Mouse (Mus musculus) heart, postnatal 14 days (tissue): ENCODE results near the gene Pak1. TPM values are rescaled to one million over a fixed set of nuclear protein-coding genes. Genes with fewer than 3 reads are reported as not detected.
"Not testable (repeated sequence)": the region's sequence is repeated elsewhere in the genome, so short reads cannot be mapped to it uniquely, and the experiment has no call there.

Experiments
- DNase-seq, 2 experiments: peaks; one replicate each; pipeline ENCODE4 v3.0.0; 2021 to 2022
- intact Hi-C: fragments of 180-260 bp; cut with DNase I; formaldehyde crosslinking; loops from one replicate; pipeline ENCODE4 v1.15.1; 2025
- total RNA-seq, 2 experiments: library from RNA; stranded (reverse); gene quantifications; 2 replicates each; pipeline ENCODE4 v1.2.3; 2021

Pak1 gene
- total RNA-seq, 2 experiments from 2014 or later: 1.5 to 2.0 TPM

- intact Hi-C loops: no loop called here
- no peak for DNase-seq
Measured at GRCm38 (mm10) chr7:97844419-97844818, 56.1 kb downstream of the Pak1 start.

GRCm38 (mm10) chr7:97845546-97845945 lies 57.2 kb downstream of the Pak1 start:
- DNase-seq: no peak
- intact Hi-C loops: loop anchor here (5.0 kb wide), 1 partner anchor 98 kb away; no protein-coding TSS in a partner anchor

- intact Hi-C loops: loop anchor here (5.0 kb wide), 1 partner anchor 99 kb away; no protein-coding TSS in a partner anchor
- DNase-seq: no peak
Measured at GRCm38 (mm10) chr7:97846539-97846938, 58.2 kb downstream of the Pak1 start.

GRCm38 (mm10) chr7:97849557-97849956 lies 61.2 kb downstream of the Pak1 start:
- intact Hi-C loops: loop anchor here (5.0 kb wide), 1 partner anchor 102 kb away; no protein-coding TSS in a partner anchor
- not testable (repeated sequence) for DNase-seq

GRCm38 (mm10) chr7:97850331-97850730 lies 62.0 kb downstream of the Pak1 start:
- intact Hi-C loops: no loop called here
- no peak for DNase-seq

GRCm38 (mm10) chr7:97863512-97863911 lies 75.2 kb downstream of the Pak1 start:
- no peak for DNase-seq
- intact Hi-C loops: no loop called here

GRCm38 (mm10) chr7:97864531-97864930 lies 76.2 kb downstream of the Pak1 start:
- intact Hi-C loops: no loop called here
- no peak for DNase-seq

GRCm38 (mm10) chr7:97867866-97868265 lies 79.5 kb downstream of the Pak1 start:
- no peak for DNase-seq
- intact Hi-C loops: no loop called here

GRCm38 (mm10) chr7:97868766-97869165 lies 80.4 kb downstream of the Pak1 start:
- intact Hi-C loops: no loop called here

GRCm38 (mm10) chr7:97872396-97872795 lies 84.1 kb downstream of the Pak1 start:
- intact Hi-C loops: no loop called here
- DNase-seq: no peak

More at GRCm38 (mm10) chr7:97868766-97869165, 80.4 kb downstream of the Pak1 start:
- no peak for DNase-seq

GRCm38 (mm10) chr7:97873317-97873716 lies 85.0 kb downstream of the Pak1 start:
- intact Hi-C loops: no loop called here

GRCm38 (mm10) chr7:97877846-97878538 lies 89.7 kb downstream of the Pak1 start:
- intact Hi-C loops: no loop called here
- no peak for DNase-seq

More at GRCm38 (mm10) chr7:97873317-97873716, 85.0 kb downstream of the Pak1 start:
- no peak for DNase-seq

GRCm38 (mm10) chr7:97911646-97912045 lies 123.3 kb downstream of the Pak1 start:
- intact Hi-C loops: no loop called here
- DNase-seq: no peak

- intact Hi-C loops: no loop called here
- no peak for DNase-seq
Measured at GRCm38 (mm10) chr7:97914833-97915516, 126.6 kb downstream of the Pak1 start.

GRCm38 (mm10) chr7:97919742-97920141 lies 131.4 kb downstream of the Pak1 start, which contains the start of gene Gdpd4:
Gene Gdpd4 (plus strand): TSS chr7:97919955.
- intact Hi-C loops: no loop called here

GRCm38 (mm10) chr7:97925819-97926218 lies 137.5 kb downstream of the Pak1 start:
- intact Hi-C loops: no loop called here
- DNase-seq: no peak

More at GRCm38 (mm10) chr7:97919742-97920141, 131.4 kb downstream of the Pak1 start, which contains the start of gene Gdpd4:
- no peak for DNase-seq

- DNase-seq: no peak
- intact Hi-C loops: no loop called here
Measured at GRCm38 (mm10) chr7:97926978-97927377, 138.6 kb downstream of the Pak1 start.

- intact Hi-C loops: no loop called here
- no peak for DNase-seq
Measured at GRCm38 (mm10) chr7:97944485-97944884, 156.1 kb downstream of the Pak1 start.
